ENCODE assay signal across 22 mouse cellular contexts in the genomic region with DNA sequence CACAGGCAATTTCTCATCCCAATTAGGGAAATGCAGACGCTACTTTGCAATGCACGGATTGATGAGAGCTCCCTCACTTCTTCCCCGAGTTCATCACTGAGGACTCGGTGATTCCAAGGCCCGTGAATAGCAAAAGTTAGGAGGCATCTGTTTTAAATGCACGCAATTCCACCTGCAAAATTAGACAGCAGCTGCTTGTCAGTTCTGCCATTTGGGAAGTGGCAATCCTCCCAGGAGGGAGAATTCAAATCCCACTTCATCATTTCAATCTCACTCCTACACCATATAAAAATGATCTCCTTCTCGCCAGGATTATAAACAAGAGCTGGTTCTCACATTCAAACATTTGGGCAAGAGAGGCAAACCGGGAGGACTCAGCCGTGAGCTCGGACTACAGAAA. TPM values are rescaled to one million over a fixed set of nuclear protein-coding genes. Genes with fewer than 3 reads are reported as not detected.
"Had no signal": no experiment of that assay in that cellular context is flagged by ENCODE, and none has a peak within 500 bp of the region (broad histone marks: within the 10 kb centered on the region; RNA-seq: fewer than 3 reads in every experiment).

No protein-coding gene starts in this region.

- DNase-seq: kidney, postnatal 25 days; liver; lung, adult 18-20 months; lung, postnatal 10 days; lung, postnatal 4 days; midbrain, embryonic 14.5 days; right cerebral cortex, adult 18-20 months; right cerebral cortex, postnatal 14 days; right cerebral cortex, postnatal 4 days; thymus, adult 18-20 months; thymus, postnatal 36 days had no signal

- ATAC-seq: inflammation-experienced regulatory T-cells, adult 6 months; intestine, embryonic 16.5 days; liver, embryonic 12.5 days had no signal

- H3K4me3 ChIP-seq: limb, embryonic 10.5 days; limb, embryonic 13.5 days; liver, embryonic 12.5 days; liver, embryonic 15.5 days; lung, embryonic 15.5 days; stomach, embryonic 15.5 days had no signal

- H3K27ac ChIP-seq: kidney, postnatal 0 days; limb, embryonic 10.5 days; limb, embryonic 13.5 days; liver, embryonic 12.5 days; liver, embryonic 15.5 days; lung, embryonic 15.5 days; stomach, embryonic 15.5 days had no signal

RNA-seq across cellular contexts. Expression of gene Acot12, which starts 56.1 kb away (rescaled TPM):
- total RNA-seq: megakaryocyte progenitor cell, adult 5-6 weeks; megakaryocyte-erythroid progenitor cell, adult 5-6 weeks had no signal
